Mouse (Mus musculus) CH12.LX (cell line): ENCODE results near the gene Sgsm1. TPM values are rescaled to one million over a fixed set of nuclear protein-coding genes. Genes with fewer than 3 reads are reported as not detected.

Source experiments
- DNase-seq: peaks from one replicate; pipeline ENCODE4 v3.0.0-alpha.2; 2013; ENCODE audit errors: extremely low read depth
- H3K27ac ChIP-seq: 2 replicates; pipeline ENCODE4 v1.5.1; 2012; ENCODE audit warnings: low read depth, mild to moderate bottlenecking, control low read depth, moderate library complexity; ENCODE audit not compliant: insufficient read depth
- H3K27me3 ChIP-seq: replicated peaks from 2 replicates; pipeline ENCODE3; 2012; ENCODE audit warnings: inconsistent platforms
- H3K36me3 ChIP-seq, 2 experiments: replicated peaks in 1 of 2; 2 replicates each; pipeline versions ENCODE3 to v1.6.1; 2012; ENCODE audit warnings: inconsistent platforms in 1 of 2, low read length in 1 of 2, mild to moderate bottlenecking in 1 of 2, mixed read lengths in 1 of 2, moderate library complexity in 1 of 2; ENCODE audit not compliant: control insufficient read depth in 1 of 2, insufficient read depth in 1 of 2
- H3K4me1 ChIP-seq, 2 experiments: 2 replicates each; pipeline ENCODE4 v1.6.1; 2012; ENCODE audit warnings: inconsistent platforms in 1 of 2, moderate library complexity in 1 of 2; ENCODE audit not compliant: insufficient read depth in 2 of 2, control insufficient read depth in 1 of 2
- H3K4me2 ChIP-seq: 2 replicates; pipeline ENCODE4 v1.6.1; 2012; ENCODE audit warnings: low read depth, mild to moderate bottlenecking, control low read depth; ENCODE audit not compliant: poor library complexity, insufficient read depth, severe bottlenecking
- H3K4me3 ChIP-seq, 3 experiments: fragments of 150-350 bp in 1 of 3; sonication (generic) in 1 of 3; replicated peaks in 1 of 3; 2 replicates each; pipeline versions ENCODE3 to v1.5.1; 2011 to 2012; ENCODE audit warnings: low read depth in 2 of 3, low read length in 2 of 3, mild to moderate bottlenecking in 2 of 3, moderate library complexity in 2 of 3, control low read depth in 1 of 3, improper control_type of control experiment in 1 of 3, inconsistent platforms in 1 of 3, mixed read lengths in 1 of 3; ENCODE audit not compliant: poor library complexity in 1 of 3
- H3K79me2 ChIP-seq: replicated peaks from 2 replicates; pipeline ENCODE4 v1.6.1; 2012; ENCODE audit warnings: mild to moderate bottlenecking, moderate library complexity; ENCODE audit not compliant: control insufficient read depth, poor library complexity, insufficient read depth, severe bottlenecking; ENCODE audit errors: extremely low read depth
- H3K9ac ChIP-seq: 2 replicates; pipeline ENCODE4 v1.6.1; 2012; ENCODE audit warnings: low read depth, mild to moderate bottlenecking, control low read depth, moderate library complexity; ENCODE audit not compliant: insufficient read depth
- H3K9me3 ChIP-seq: replicated peaks from 2 replicates; pipeline ENCODE3; 2012; ENCODE audit warnings: low read length, inconsistent platforms, mixed read lengths
- BHLHE40 ChIP-seq: IDR thresholded peaks from 2 replicates; pipeline ENCODE4 v1.6.1; 2011; ENCODE audit warnings: mild to moderate bottlenecking, low read depth, low read length, improper control_type of control experiment
- CHD2 ChIP-seq: IDR thresholded peaks from 2 replicates; pipeline ENCODE4 v1.6.1; 2011; ENCODE audit warnings: low read length, improper control_type of control experiment
- E2F4 ChIP-seq: IDR thresholded peaks from 2 replicates; pipeline ENCODE4 v1.6.1; 2011; ENCODE audit warnings: low read depth, low read length, improper control_type of control experiment; ENCODE audit not compliant: insufficient replicate concordance
- EP300 ChIP-seq: IDR thresholded peaks from 2 replicates; pipeline ENCODE4 v1.6.1; 2011; ENCODE audit warnings: low read length, improper control_type of control experiment
- ETS1 ChIP-seq: conservative IDR thresholded peaks from 2 replicates; pipeline ENCODE4 v1.6.1; 2012; ENCODE audit warnings: low read depth, mild to moderate bottlenecking, inconsistent platforms, low read length, improper control_type of control experiment, moderate library complexity
- GABPA ChIP-seq: IDR thresholded peaks from 2 replicates; pipeline ENCODE4 v1.6.1; 2012; ENCODE audit warnings: low read depth, low read length, improper control_type of control experiment, inconsistent platforms; ENCODE audit not compliant: insufficient replicate concordance
- JUND ChIP-seq: conservative IDR thresholded peaks from 2 replicates; pipeline ENCODE4 v1.6.1; 2011; ENCODE audit warnings: low read depth, low read length, improper control_type of control experiment
- MAX ChIP-seq: IDR thresholded peaks from 2 replicates; pipeline ENCODE4 v1.6.1; 2011; ENCODE audit warnings: low read length, improper control_type of control experiment
- MEF2A ChIP-seq: IDR thresholded peaks from 2 replicates; pipeline ENCODE4 v1.6.1; 2014; ENCODE audit warnings: low read depth, mild to moderate bottlenecking, inconsistent platforms, low read length, improper control_type of control experiment, borderline replicate concordance
- MXI1 ChIP-seq: IDR thresholded peaks from 2 replicates; pipeline ENCODE4 v1.6.1; 2011; ENCODE audit warnings: mild to moderate bottlenecking, low read depth, low read length, improper control_type of control experiment
- MYC ChIP-seq: IDR thresholded peaks from 2 replicates; pipeline ENCODE4 v1.6.1; 2011; ENCODE audit warnings: low read depth, mild to moderate bottlenecking, improper control_type of control experiment, low read length
- NELFE ChIP-seq: IDR thresholded peaks from 2 replicates; pipeline ENCODE4 v1.6.1; 2011; ENCODE audit warnings: low read depth, low read length, improper control_type of control experiment
- NRF1 ChIP-seq: IDR thresholded peaks from 2 replicates; pipeline ENCODE4 v1.6.1; 2014; ENCODE audit warnings: low read depth, mild to moderate bottlenecking, inconsistent platforms, low read length, improper control_type of control experiment, moderate library complexity
- PAX5 ChIP-seq: IDR thresholded peaks from 2 replicates; pipeline ENCODE4 v1.6.1; 2012; ENCODE audit warnings: low read length, inconsistent platforms, mixed read lengths
- POLR2AphosphoS2 ChIP-seq: IDR thresholded peaks from 2 replicates; pipeline ENCODE4 v1.6.1; 2011; ENCODE audit warnings: low read depth, low read length, improper control_type of control experiment
- RAD21 ChIP-seq: IDR thresholded peaks from 2 replicates; pipeline ENCODE4 v1.6.1; 2011; ENCODE audit warnings: low read depth, mild to moderate bottlenecking, low read length, improper control_type of control experiment, moderate library complexity
- RCOR1 ChIP-seq: conservative IDR thresholded peaks from 2 replicates; pipeline ENCODE4 v1.6.1; 2012; ENCODE audit warnings: low read depth, mild to moderate bottlenecking, inconsistent platforms, low read length, improper control_type of control experiment
- SIN3A ChIP-seq: IDR thresholded peaks from 2 replicates; pipeline ENCODE4 v1.6.1; 2012; ENCODE audit warnings: low read length, improper control_type of control experiment, inconsistent platforms
- TBP ChIP-seq: conservative IDR thresholded peaks from 2 replicates; pipeline ENCODE4 v1.6.1; 2011; ENCODE audit warnings: low read depth, low read length, improper control_type of control experiment
- TCF12 ChIP-seq: IDR thresholded peaks from 2 replicates; pipeline ENCODE4 v1.6.1; 2014; ENCODE audit warnings: low read depth, mild to moderate bottlenecking, inconsistent platforms, low read length, improper control_type of control experiment
- UBTF ChIP-seq: IDR thresholded peaks from 2 replicates; pipeline ENCODE4 v1.6.1; 2012; ENCODE audit warnings: low read depth, mild to moderate bottlenecking, inconsistent platforms, low read length, improper control_type of control experiment, moderate library complexity
- USF1 ChIP-seq: IDR thresholded peaks from 2 replicates; pipeline ENCODE4 v1.6.1; 2014; ENCODE audit warnings: low read depth, mild to moderate bottlenecking, inconsistent platforms, low read length, improper control_type of control experiment
- USF2 ChIP-seq: conservative IDR thresholded peaks from 2 replicates; pipeline ENCODE4 v1.6.1; 2011; ENCODE audit warnings: low read depth, low read length, improper control_type of control experiment
- ZC3H11A ChIP-seq: IDR thresholded peaks from 2 replicates; pipeline ENCODE4 v1.6.1; 2012; ENCODE audit warnings: low read depth, mild to moderate bottlenecking, inconsistent platforms, low read length, improper control_type of control experiment
- ZKSCAN1 ChIP-seq: IDR thresholded peaks from 2 replicates; pipeline ENCODE4 v1.6.1; 2012; ENCODE audit warnings: low read depth, inconsistent platforms, low read length, improper control_type of control experiment, borderline replicate concordance
- ZMIZ1 ChIP-seq: IDR thresholded peaks from 2 replicates; pipeline ENCODE4 v1.6.1; 2012; ENCODE audit warnings: low read depth, mild to moderate bottlenecking, inconsistent platforms, low read length, improper control_type of control experiment
- ZNF384 ChIP-seq: IDR thresholded peaks from 2 replicates; pipeline ENCODE4 v1.6.1; 2012; ENCODE audit warnings: low read depth, low read length, improper control_type of control experiment, inconsistent platforms
- dilution Hi-C: fragments of 300-500 bp; cut with MboI; formaldehyde crosslinking; loops from 2 replicates; pipeline ENCODE4 v1.14.3; 2020; ENCODE audit warnings: low sequenced_read_pairs; ENCODE audit not compliant: extremely low pct_unique_long_range_greater_than_20kb, extremely low pct_ligation_motif_present
- in situ Hi-C: fragments of 300-500 bp; cut with MboI; formaldehyde crosslinking; loops from 3 replicates; pipeline ENCODE4 v1.14.3; 2019; ENCODE audit warnings: low sequenced_read_pairs, low pct_ligation_motif_present, low pct_unique_long_range_greater_than_20kb, mixed read lengths
- polyA plus RNA-seq: library from polyadenylated mRNA; unstranded; fragments of >175 nt; gene quantifications from 2 replicates; pipeline ENCODE4 v1.2.1, GENCODE M21; 2012; ENCODE audit warnings: low read depth; ENCODE audit not compliant: insufficient read length
- total RNA-seq, 2 experiments: library from RNA; depleted of rRNA; stranded (reverse); fragments of 300-350 nt in 1 of 2; fragments of >200 nt in 1 of 2; gene quantifications; 2 replicates each; pipeline ENCODE4 v1.2.3; 2012 to 2014

The Sgsm1 gene
- total and polyA plus RNA-seq, 3 experiments, result 0.08 TPM; not detected in 2

- no peak overlapping the region for H3K9ac ChIP-seq
- H3K36me3 ChIP-seq, result no peaks in the 10 kb centered on the region
- in situ Hi-C loops, result loop anchor here (5.0 kb wide), 1 partner anchor 44 kb away; no protein-coding TSS in a partner anchor
- no peaks in the 10 kb centered on the region for H3K79me2 ChIP-seq
- no peak overlapping the region for H3K4me2 ChIP-seq
- peaks cover 0 to 12% of the 10 kb centered on the region in 2 experiments; a peak in 2 of 4 replicates for H3K4me1 ChIP-seq
- H3K27me3 ChIP-seq, result peaks cover 36% of the 10 kb centered on the region
- H3K27ac ChIP-seq, result no peak overlapping the region
- DNase-seq, result no peak
- dilution Hi-C loops, result no loop called here
- TF ChIP-seq ZNF384 (no peak), ZC3H11A (no peak), TCF12 (no peak), NELFE (no peak), TBP (no peak), UBTF (no peak), ZMIZ1 (no peak), RCOR1 (no peak), MEF2A (no peak), NRF1 (no peak), BHLHE40 (no peak)
- H3K9me3 ChIP-seq, result peaks cover 3% of the 10 kb centered on the region
- no peak overlapping the region for H3K4me3 ChIP-seq
Measured at GRCm38 (mm10) chr5:113225686-113226435, 84.7 kb downstream of the Sgsm1 start.

DNA sequence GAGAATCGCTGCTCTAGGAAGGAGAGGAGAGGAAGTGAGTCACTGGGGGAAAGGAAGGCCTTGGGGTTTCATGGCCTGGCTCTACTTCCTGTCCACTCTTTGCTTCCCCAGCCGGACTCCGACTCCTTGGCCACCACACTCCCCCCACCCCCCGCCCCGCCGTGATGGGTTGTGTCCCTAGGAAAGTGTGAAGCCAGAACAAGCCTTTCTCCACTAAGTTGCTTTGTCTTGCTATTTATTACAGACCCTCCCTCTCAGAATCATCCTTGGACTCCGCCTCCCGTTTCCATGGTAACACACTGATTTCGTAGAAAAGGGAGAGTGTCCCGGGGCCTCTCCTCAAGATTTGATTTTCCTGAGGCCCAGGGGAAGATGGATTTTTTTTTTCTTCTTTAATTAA lies 85.3 kb downstream of the Sgsm1 start:
- in situ Hi-C loops (loop anchor here (5.0 kb wide), 1 partner anchor 43 kb away; no protein-coding TSS in a partner anchor), dilution Hi-C loops (no loop called here)
- Histone ChIP-seq H3K27ac (no peak overlapping the region), H3K9ac (no peak overlapping the region), H3K36me3 (no peaks in the 10 kb centered on the region), H3K4me1 (peaks cover 0 to 12% of the 10 kb centered on the region in 2 experiments; a peak in 2 of 4 replicates), H3K4me3 (no peak overlapping the region), H3K79me2 (no peaks in the 10 kb centered on the region), H3K27me3 (peaks cover 30% of the 10 kb centered on the region), H3K4me2 (no peak overlapping the region), H3K9me3 (peaks cover 9% of the 10 kb centered on the region)
- TF ChIP-seq RAD21, result no peak
- no peak for TF ChIP-seq TCF12
- TF ChIP-seq USF1, result no peak
- no peak for TF ChIP-seq USF2
- TF ChIP-seq MYC, result no peak
- no peak for TF ChIP-seq ETS1
- no peak for TF ChIP-seq PAX5
- no peak for TF ChIP-seq EP300
- TF ChIP-seq ZKSCAN1, result no peak
- TF ChIP-seq CHD2, result no peak
- TF ChIP-seq GABPA, result no peak
- no peak for TF ChIP-seq MXI1
- no peak for TF ChIP-seq ZNF384
- no peak for TF ChIP-seq E2F4
- TF ChIP-seq POLR2AphosphoS2, result no peak
- TF ChIP-seq SIN3A, result no peak
- no peak for TF ChIP-seq MAX
- no peak for TF ChIP-seq NELFE
- TF ChIP-seq JUND, result no peak
- no peak for TF ChIP-seq BHLHE40
- DNase-seq, result no peak
